Mouse (Mus musculus) liver, postnatal 0 days (tissue): Measurements from ENCODE around the gene Des. TPM values are rescaled to one million over a fixed set of nuclear protein-coding genes. Genes with fewer than 3 reads are reported as not detected.

ENCODE experiments used
- ATAC-seq: fragments of 200-750 bp; cut with Nextera tagmentation; 2 replicates; pipeline ENCODE4 v1.8.0; 2017; ENCODE audit warnings: mild to moderate bottlenecking, moderate library complexity
- DNase-seq: peaks from one replicate; pipeline ENCODE4 v3.0.0-alpha.2; 2016
- H3K27ac ChIP-seq: fragments of 300-500 bp; sonication (generic); 2 replicates; pipeline ENCODE4 v1.5.1; 2014; ENCODE audit warnings: antibody characterized with exemption, moderate library complexity, mild to moderate bottlenecking, low read depth
- H3K27me3 ChIP-seq: fragments of 300-500 bp; sonication (generic); 2 replicates; pipeline ENCODE4 v1.6.1; 2014; ENCODE audit warnings: low read length, control low read depth, mixed read lengths; ENCODE audit not compliant: insufficient read depth
- H3K36me3 ChIP-seq: fragments of 300-500 bp; sonication (generic); replicated peaks from 2 replicates; pipeline ENCODE4 v1.6.1; 2014; ENCODE audit warnings: mild to moderate bottlenecking, control low read depth, low read length, moderate library complexity, mixed read lengths; ENCODE audit not compliant: insufficient read depth
- H3K4me1 ChIP-seq: fragments of 300-500 bp; sonication (generic); 2 replicates; pipeline ENCODE4 v1.6.1; 2014; ENCODE audit warnings: antibody characterized with exemption, mild to moderate bottlenecking, control low read depth; ENCODE audit not compliant: insufficient read depth
- H3K4me2 ChIP-seq: fragments of 300-500 bp; sonication (generic); 2 replicates; pipeline ENCODE4 v1.6.1; 2014; ENCODE audit warnings: low read depth, mild to moderate bottlenecking, low read length, moderate library complexity, mixed read lengths
- H3K4me3 ChIP-seq: fragments of 300-500 bp; sonication (generic); 2 replicates; pipeline ENCODE4 v1.5.1; 2014; ENCODE audit warnings: low read depth, low read length
- H3K9ac ChIP-seq: fragments of 300-500 bp; sonication (generic); replicated peaks from 2 replicates; pipeline ENCODE4 v1.6.1; 2014; ENCODE audit warnings: mild to moderate bottlenecking, moderate library complexity
- H3K9me3 ChIP-seq: fragments of 300-500 bp; sonication (generic); 2 replicates; pipeline ENCODE4 v1.6.1; 2016; ENCODE audit warnings: mild to moderate bottlenecking, control low read depth, low read length, mixed read lengths
- CTCF ChIP-seq: sonication (generic); IDR thresholded peaks from 2 replicates; pipeline ENCODE4 v1.5.1; 2016; ENCODE audit warnings: antibody characterized with exemption, low read depth
- EP300 ChIP-seq: IDR thresholded peaks from 2 replicates; pipeline ENCODE4 v1.6.1; 2016; ENCODE audit warnings: antibody characterized with exemption, low read depth, mild to moderate bottlenecking
- WGBS: fragments of 180-500 bp; shearing (Covaris S2); extraction: QIAGEN DNeasy Blood & Tissue Kit; methylation state at CpG from one replicate; pipeline ENCODE4 v1.1.7; 2014; ENCODE audit not compliant: insufficient replicate concordance; 5-methylcytosine and 5-hydroxymethylcytosine counted together
- polyA plus RNA-seq: library from polyadenylated mRNA; unstranded; fragments of >200 nt; fragmentation: Nextera tagmentation; extraction: Ambion mirVana; gene quantifications from 2 replicates; pipeline ENCODE4 v1.2.1, GENCODE M21; 2015

Gene Des
- polyA plus RNA-seq, 1 experiment from 2014 or later: 4.0 TPM

GRCm38 (mm10) chr1:75405547-75405946 lies 45.4 kb downstream of the Des start:
- no peak overlapping the region for H3K4me2 ChIP-seq
- H3K9me3 ChIP-seq: no peaks in the 10 kb centered on the region
- 83% methylated on average over 3 of the region's 3 CpGs for WGBS
- H3K4me1 ChIP-seq: no peaks in the 10 kb centered on the region
- no peaks in the 10 kb centered on the region for H3K27me3 ChIP-seq
- H3K4me3 ChIP-seq: no peak overlapping the region
- no peak overlapping the region for H3K9ac ChIP-seq
- no peak for TF ChIP-seq CTCF
- TF ChIP-seq EP300: no peak
- no peaks in the 10 kb centered on the region for H3K36me3 ChIP-seq
- ATAC-seq (no peak), DNase-seq (no peak)
- no peak overlapping the region for H3K27ac ChIP-seq

- Histone ChIP-seq H3K9ac (no peak overlapping the region), H3K27me3 (no peaks in the 10 kb centered on the region), H3K36me3 (no peaks in the 10 kb centered on the region), H3K4me2 (no peak overlapping the region), H3K27ac (no peak overlapping the region), H3K9me3 (no peaks in the 10 kb centered on the region), H3K4me3 (no peak overlapping the region), H3K4me1 (no peaks in the 10 kb centered on the region)
- DNase-seq (no peak), ATAC-seq (no peak)
- 82% methylated on average over 15 of the region's 15 CpGs for WGBS
- TF ChIP-seq CTCF: no peak
- no peak for TF ChIP-seq EP300
Measured at GRCm38 (mm10) chr1:75406173-75406572, 46.0 kb downstream of the Des start.

- H3K36me3 ChIP-seq: no peaks in the 10 kb centered on the region
- TF ChIP-seq CTCF (no peak), EP300 (no peak)
- no peak overlapping the region for H3K27ac ChIP-seq
- H3K9me3 ChIP-seq: no peaks in the 10 kb centered on the region
- no peaks in the 10 kb centered on the region for H3K4me1 ChIP-seq
- no peaks in the 10 kb centered on the region for H3K27me3 ChIP-seq
- no peak for ATAC-seq
- no peak overlapping the region for H3K4me3 ChIP-seq
- no peak for DNase-seq
- 82% methylated on average over 9 of the region's 9 CpGs for WGBS
- no peak overlapping the region for H3K4me2 ChIP-seq
- no peak overlapping the region for H3K9ac ChIP-seq
Measured at GRCm38 (mm10) chr1:75407056-75407455, 46.9 kb downstream of the Des start.

- Histone ChIP-seq H3K4me3 (no peak overlapping the region), H3K9me3 (no peaks in the 10 kb centered on the region), H3K36me3 (no peaks in the 10 kb centered on the region), H3K27ac (no peak overlapping the region), H3K4me1 (no peaks in the 10 kb centered on the region), H3K4me2 (no peak overlapping the region), H3K9ac (no peak overlapping the region), H3K27me3 (no peaks in the 10 kb centered on the region)
- ATAC-seq (no peak), DNase-seq (no peak)
- TF ChIP-seq EP300 (no peak), CTCF (no peak)
- WGBS: 60% methylated on average over 4 of the region's 4 CpGs
Measured at GRCm38 (mm10) chr1:75408210-75408609, 48.1 kb downstream of the Des start.

GRCm38 (mm10) chr1:75409950-75410349 lies 49.8 kb downstream of the Des start:
- H3K27ac ChIP-seq: no peak overlapping the region
- WGBS: 73% methylated on average over 7 of the region's 7 CpGs
- H3K9me3 ChIP-seq: no peaks in the 10 kb centered on the region
- DNase-seq: no peak
- no peak overlapping the region for H3K4me2 ChIP-seq
- H3K4me3 ChIP-seq: no peak overlapping the region
- no peak for TF ChIP-seq EP300
- TF ChIP-seq CTCF: no peak
- H3K27me3 ChIP-seq: no peaks in the 10 kb centered on the region
- no peaks in the 10 kb centered on the region for H3K4me1 ChIP-seq
- H3K9ac ChIP-seq: no peak overlapping the region
- no peak for ATAC-seq
- no peaks in the 10 kb centered on the region for H3K36me3 ChIP-seq

GRCm38 (mm10) chr1:75412196-75412595 lies 52.1 kb downstream of the Des start:
- Histone ChIP-seq H3K4me1 (no peaks in the 10 kb centered on the region), H3K27ac (no peak overlapping the region), H3K36me3 (no peaks in the 10 kb centered on the region), H3K9me3 (no peaks in the 10 kb centered on the region), H3K4me2 (no peak overlapping the region), H3K27me3 (no peaks in the 10 kb centered on the region), H3K4me3 (no peak overlapping the region), H3K9ac (no peak overlapping the region)
- TF ChIP-seq EP300 (no peak), CTCF (no peak)
- ATAC-seq (no peak), DNase-seq (no peak)
- 84% methylated on average over 3 of the region's 3 CpGs for WGBS

- peak; percentile 43 for DNase-seq
- Histone ChIP-seq H3K4me1 (no peaks in the 10 kb centered on the region), H3K4me3 (no peak overlapping the region), H3K9ac (no peak overlapping the region), H3K36me3 (no peaks in the 10 kb centered on the region), H3K4me2 (no peak overlapping the region), H3K9me3 (no peaks in the 10 kb centered on the region), H3K27ac (no peak overlapping the region), H3K27me3 (no peaks in the 10 kb centered on the region)
- 50% methylated on average over 3 of the region's 3 CpGs for WGBS
- TF ChIP-seq CTCF (peak; percentile 55), EP300 (no peak)
- ATAC-seq: no peak
Measured at GRCm38 (mm10) chr1:75413749-75414148, 53.6 kb downstream of the Des start.

Other genes with a start within 250 kb of the Des start
- gene Nhej1, start 235.1 kb upstream of the Des start, polyA plus RNA-seq: 3.0 and 3.5 TPM in 2 replicates
- 2.3 and 2.8 TPM in 2 replicates for gene Slc23a3, start 226.4 kb upstream of the Des start, polyA plus RNA-seq
- 43.8 and 47.4 TPM in 2 replicates for gene Cnppd1, start 217.6 kb upstream of the Des start, polyA plus RNA-seq
- gene Retreg2, start 217.6 kb upstream of the Des start, polyA plus RNA-seq: 51.2 and 54.9 TPM in 2 replicates
- gene Zfand2b, start 191.7 kb upstream of the Des start, polyA plus RNA-seq: 32.7 and 34.7 TPM in 2 replicates
- gene Abcb6, start 179.9 kb upstream of the Des start, polyA plus RNA-seq: 38.1 and 41.5 TPM in 2 replicates
- 8.0 and 9.8 TPM in 2 replicates for gene Ankzf1, start 168.2 kb upstream of the Des start, polyA plus RNA-seq
- gene Atg9a, start 168.1 kb upstream of the Des start, polyA plus RNA-seq: 17.6 and 17.8 TPM in 2 replicates
- 2.7 and 3.5 TPM in 2 replicates for gene Glb1l, start 149.5 kb upstream of the Des start, polyA plus RNA-seq
- gene Stk16, start 149.5 kb upstream of the Des start, polyA plus RNA-seq: 88.3 and 101 TPM in 2 replicates
- gene Tuba4a, start 140.5 kb upstream of the Des start, polyA plus RNA-seq: 291 and 298 TPM in 2 replicates
- 0.18 TPM in 1 of 2 replicates, not detected in the other for gene A630095N17Rik, start 128.2 kb upstream of the Des start, polyA plus RNA-seq
- 29.0 and 31.0 TPM in 2 replicates for gene Dnajb2, start 123.9 kb upstream of the Des start, polyA plus RNA-seq
- gene Ptprn, start 95.8 kb upstream of the Des start, polyA plus RNA-seq: 0.02 and 0.09 TPM in 2 replicates
- gene Resp18, start 81.9 kb upstream of the Des start, polyA plus RNA-seq: not detected in 2 replicates
- 50.5 and 52.8 TPM in 2 replicates for gene Dnpep, start 42.3 kb upstream of the Des start, polyA plus RNA-seq
- gene Speg, start 15.0 kb downstream of the Des start, polyA plus RNA-seq: 3.4 and 3.5 TPM in 2 replicates
- gene Gmppa, start 75.6 kb downstream of the Des start, polyA plus RNA-seq: 21.0 and 22.0 TPM in 2 replicates
- gene Asic4, start 90.1 kb downstream of the Des start, polyA plus RNA-seq: not detected in 2 replicates
- 3.1 and 3.3 TPM in 2 replicates for gene Chpf, start 119.0 kb downstream of the Des start, polyA plus RNA-seq
- 0.08 TPM in 1 of 2 replicates, not detected in the other for gene Tmem198, start 119.2 kb downstream of the Des start, polyA plus RNA-seq
- gene Obsl1, start 146.1 kb downstream of the Des start, polyA plus RNA-seq: 3.4 and 4.5 TPM in 2 replicates
- gene Inha, start 146.7 kb downstream of the Des start, polyA plus RNA-seq: 0.33 and 0.36 TPM in 2 replicates
- gene Stk11ip, start 161.2 kb downstream of the Des start, polyA plus RNA-seq: 3.3 TPM in 2 replicates
- 0.40 and 0.42 TPM in 2 replicates for gene Slc4a3, start 185.9 kb downstream of the Des start, polyA plus RNA-seq